Mouse (Mus musculus) ES-Bruce4 (cell line): ENCODE data around the gene Tmem163.

ENCODE experiments used
- CTCF ChIP-seq: IDR thresholded peaks from one replicate; pipeline ENCODE4 v1.8.1; 2011; ENCODE audit warnings: low read depth, low read length
- EP300 ChIP-seq: IDR thresholded peaks from 2 replicates; pipeline ENCODE4 v1.6.1; 2011; ENCODE audit warnings: low read depth, low read length; ENCODE audit not compliant: insufficient read depth

DNA sequence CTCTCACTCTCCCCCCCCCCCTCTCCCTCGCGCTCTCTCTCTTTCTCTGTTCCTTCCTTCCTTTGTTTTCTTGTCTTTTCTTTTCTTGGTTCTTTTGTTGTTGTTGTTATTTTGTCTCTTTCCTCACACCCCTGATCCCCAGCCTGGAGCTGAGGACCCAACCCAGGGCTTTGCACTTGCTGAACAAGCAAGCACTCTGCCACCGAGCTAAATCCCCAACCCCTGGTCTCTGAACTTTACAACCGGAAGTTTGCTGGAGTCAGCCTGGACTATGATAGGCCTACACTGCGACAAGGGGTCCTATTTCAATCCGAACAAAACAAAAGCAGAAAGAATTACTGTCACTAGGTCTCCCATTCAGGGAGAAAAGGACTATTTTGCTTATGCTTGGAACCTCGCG is 102.8 kb downstream of the Tmem163 start:
- TF ChIP-seq CTCF, result no peak
- TF ChIP-seq EP300, result no peak
